Mouse (Mus musculus) megakaryocyte, embryonic 14.5 days (primary cell): ENCODE data around the gene Gm20388.

Experiments used
- FLI1 ChIP-seq: IDR thresholded peaks from 2 replicates; pipeline ENCODE4 v1.6.1; 2012; ENCODE audit warnings: low read length, inconsistent platforms, mixed read lengths
- GATA1 ChIP-seq: IDR thresholded peaks from 3 replicates; pipeline ENCODE4 v1.6.1; 2012; ENCODE audit warnings: mixed read lengths, low read length, inconsistent platforms, borderline replicate concordance

DNA sequence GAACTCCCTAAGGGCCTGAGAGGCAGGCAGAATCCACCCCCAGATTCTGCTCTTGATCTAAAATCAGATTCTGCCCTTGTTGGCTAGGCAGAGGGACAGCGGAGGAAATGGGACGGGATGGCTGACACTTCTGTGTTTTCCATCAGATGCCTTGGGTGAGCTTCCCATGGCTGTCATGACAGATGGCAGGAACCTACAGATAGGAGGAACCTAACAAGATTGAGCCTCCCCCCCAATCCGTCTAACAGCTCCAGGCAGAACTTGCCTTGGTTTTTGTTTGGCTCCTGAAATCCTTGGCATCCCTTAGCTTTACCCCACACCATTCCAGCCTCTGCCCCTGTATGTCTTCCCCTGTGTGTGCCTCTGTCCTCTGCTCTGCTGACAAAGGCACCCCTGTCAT lies 1764.5 kb downstream of the Gm20388 start:
- TF ChIP-seq GATA1, result no peak
- TF ChIP-seq FLI1, result no peak
